Mouse (Mus musculus) heart, embryonic 16.5 days (tissue): ENCODE results near the gene Zswim7. TPM values are rescaled to one million over a fixed set of nuclear protein-coding genes. Genes with fewer than 3 reads are reported as not detected.

ENCODE experiments used
- ATAC-seq: fragments of 200-750 bp; cut with Nextera tagmentation; replicated peaks from 2 replicates; pipeline ENCODE4 v1.8.0; 2017; ENCODE audit warnings: moderate number of reproducible peaks; ENCODE audit not compliant: insufficient read depth, low FRiP score; ENCODE audit errors: extremely low read depth
- H3K27ac ChIP-seq: fragments of 300-500 bp; sonication (generic); 2 replicates; pipeline ENCODE4 v1.5.1; 2014; ENCODE audit warnings: mild to moderate bottlenecking, low read length, control low read depth, moderate library complexity
- H3K27me3 ChIP-seq: fragments of 300-500 bp; sonication (generic); 2 replicates; pipeline ENCODE4 v1.6.1; 2014; ENCODE audit warnings: low read length, mixed read lengths; ENCODE audit not compliant: control insufficient read depth, insufficient read depth
- H3K36me3 ChIP-seq: fragments of 300-500 bp; sonication (generic); 2 replicates; pipeline ENCODE4 v1.6.1; 2014; ENCODE audit not compliant: control insufficient read depth, insufficient read depth
- H3K4me1 ChIP-seq: fragments of 300-500 bp; sonication (generic); 2 replicates; pipeline ENCODE4 v1.6.1; 2014; ENCODE audit warnings: low read length, mixed read lengths; ENCODE audit not compliant: control insufficient read depth, insufficient read depth
- H3K4me2 ChIP-seq: fragments of 300-500 bp; sonication (generic); 2 replicates; pipeline ENCODE4 v1.6.1; 2014; ENCODE audit warnings: low read depth, mild to moderate bottlenecking, control low read depth, low read length
- H3K4me3 ChIP-seq: fragments of 300-500 bp; sonication (generic); 2 replicates; pipeline ENCODE4 v1.5.1; 2014; ENCODE audit warnings: mild to moderate bottlenecking, control low read depth, low read length
- H3K9ac ChIP-seq: fragments of 300-500 bp; sonication (generic); 2 replicates; pipeline ENCODE4 v1.6.1; 2014; ENCODE audit warnings: low read length, control low read depth
- H3K9me3 ChIP-seq: fragments of 300-500 bp; sonication (generic); replicated peaks from 2 replicates; pipeline ENCODE4 v1.6.1; 2016; ENCODE audit warnings: low read length; ENCODE audit not compliant: control insufficient read depth
- WGBS: fragments of 180-500 bp; shearing (Covaris S2); extraction: QIAGEN DNeasy Blood & Tissue Kit; methylation state at CpG from one replicate; pipeline ENCODE4 v1.1.7; 2014; 5-methylcytosine and 5-hydroxymethylcytosine counted together
- polyA plus RNA-seq: library from polyadenylated mRNA; unstranded; fragments of >200 nt; fragmentation: Nextera tagmentation; extraction: Ambion mirVana; gene quantifications from 2 replicates; pipeline ENCODE4 v1.2.1, GENCODE M21; 2015

Zswim7 gene
- polyA plus RNA-seq, 1 experiment from 2014 or later = 16.6 TPM

GRCm38 (mm10) chr11:62220756-62221510 lies 60.2 kb downstream of the Zswim7 start:
- Histone ChIP-seq H3K4me1 (peaks cover 18% of the 10 kb centered on the region), H3K27ac (0 out of 2 replicates have a peak overlapping the region, but pooled peaks have one; percentile 16), H3K27me3 (no peaks in the 10 kb centered on the region), H3K4me2 (no peak overlapping the region), H3K9me3 (no peaks in the 10 kb centered on the region), H3K36me3 (no peaks in the 10 kb centered on the region), H3K9ac (no peak overlapping the region), H3K4me3 (no peak overlapping the region)
- ATAC-seq = peak; percentile 37; the same call in 1 of the 2 replicates
- WGBS = 49% methylated on average over 7 of the region's 7 CpGs

- WGBS = 86% methylated on average over 6 of the region's 6 CpGs
- Histone ChIP-seq H3K4me3 (no peak overlapping the region), H3K27me3 (no peaks in the 10 kb centered on the region), H3K9ac (no peak overlapping the region), H3K9me3 (no peaks in the 10 kb centered on the region), H3K36me3 (no peaks in the 10 kb centered on the region), H3K27ac (no peak overlapping the region), H3K4me2 (no peak overlapping the region), H3K4me1 (peaks cover 10% of the 10 kb centered on the region)
- no peak for ATAC-seq
Observed at GRCm38 (mm10) chr11:62217751-62218150, 63.4 kb downstream of the Zswim7 start.

Other genes with a start within 250 kb of the Zswim7 start
- 1.5 and 1.6 TPM in 2 replicates for gene Adora2b, start 32.4 kb downstream of the Zswim7 start, polyA plus RNA-seq
- gene Ttc19, start 98 bp upstream of the Zswim7 start, polyA plus RNA-seq = 18.9 and 19.7 TPM in 2 replicates
- 6.3 and 7.2 TPM in 2 replicates for gene Pigl, start 177.1 kb upstream of the Zswim7 start, polyA plus RNA-seq
- gene Ncor1, start 177.2 kb upstream of the Zswim7 start, polyA plus RNA-seq = 72.0 and 106 TPM in 2 replicates